Mouse (Mus musculus): ENCODE results near the gene Stim2. TPM values are rescaled to one million over a fixed set of nuclear protein-coding genes. Genes with fewer than 3 reads are reported as not detected.

The Stim2 gene
- total RNA-seq (2021) = 10 to 100 TPM; 16.5 to 17.2 TPM
- polyA plus RNA-seq (2012; rRNA removed) = 8.2 and 11.5 TPM in 2 replicates
- long read RNA-seq, full-length matches to known transcripts = 10 of 13 reads
- long read RNA-seq, partial matches to known transcripts = 3 of 13 reads
- long read RNA-seq, other reads (novel, unspliced or antisense) = 0 of 13 reads

GRCm38 (mm10) chr5:53998146-53998742 is at the start of gene Stim2:
Stim2 (plus strand) TSS chr5:53998499.
- WGBS = under 1% methylated on average over 57 of the region's 71 CpGs
- H3K9ac ChIP-seq (ENCODE audit: low read depth, low read length) = peak within 1 kb of the TSS; percentile 95

GRCm38 (mm10) chr5:53948606-53949266 is 49.6 kb upstream of the Stim2 start:
- no peak overlapping the region for H3K9ac ChIP-seq (ENCODE audit: low read depth, low read length)
- H3K79me2 ChIP-seq (replicated peaks; ENCODE audit: control insufficient read depth, insufficient read depth, low read length) = no peaks in the 10 kb centered on the region
- H3K36me3 ChIP-seq (ENCODE audit: control insufficient read depth, insufficient read depth, low read length) = peaks cover 2% of the 10 kb centered on the region; the same call in 1 of the 2 replicates
- peak; percentile 75 to 85 for DNase-seq
- H3K4me1 ChIP-seq (ENCODE audit: control insufficient read depth, insufficient read depth, low read length) = peaks cover 22% of the 10 kb centered on the region
- 47% methylated on average over 8 of the region's 8 CpGs for WGBS
- TF ChIP-seq POLR2A (IDR thresholded peaks at IDR 0.05; ENCODE audit: insufficient read depth, low read depth, low read length) (peak; percentile 46; the same call in 1 of the 2 replicates), CTCF (IDR thresholded peaks at IDR 0.05) (no peak), EP300 (IDR thresholded peaks at IDR 0.05; ENCODE audit: insufficient read depth, low read depth, low read length) (peak; percentile 97)
- no peaks in the 10 kb centered on the region for H3K27me3 ChIP-seq (ENCODE audit: control insufficient read depth, insufficient read depth, low read length)
- peak overlapping the region; percentile 89 for H3K27ac ChIP-seq
- intact Hi-C loops (cut with DNase I) = loop anchor here (2.0 kb wide), 3 partner anchors 16 to 76 kb away; no protein-coding TSS in a partner anchor
- no peak overlapping the region for H3K4me3 ChIP-seq

More at GRCm38 (mm10) chr5:53998146-53998742, at the start of gene Stim2:
- Histone ChIP-seq H3K79me2 (replicated peaks; ENCODE audit: control insufficient read depth, insufficient read depth, low read length) (peaks cover 2% of the 10 kb centered on the region; the same call in 1 of the 2 replicates), H3K4me1 (ENCODE audit: control insufficient read depth, insufficient read depth, low read length) (peaks cover 3% of the 10 kb centered on the region), H3K4me3 (peak within 1 kb of the TSS; percentile 85), H3K36me3 (ENCODE audit: control insufficient read depth, insufficient read depth, low read length) (peaks cover 7% of the 10 kb centered on the region), H3K27ac (peak within 1 kb of the TSS; percentile 95), H3K27me3 (ENCODE audit: control insufficient read depth, insufficient read depth, low read length) (no peaks in the 10 kb centered on the region)
- TF ChIP-seq POLR2A (IDR thresholded peaks at IDR 0.05; ENCODE audit: insufficient read depth, low read depth, low read length) (peak; percentile 87), CTCF (IDR thresholded peaks at IDR 0.05) (no peak; the same call in 1 of the 2 replicates), EP300 (IDR thresholded peaks at IDR 0.05; ENCODE audit: insufficient read depth, low read depth, low read length) (no peak)
- intact Hi-C loops (cut with DNase I) = loop anchor here (1.0 to 5.0 kb wide), 5 partner anchors 47 to 186 kb away; no protein-coding TSS in a partner anchor
- DNase-seq = peak; percentile 97 to 99

GRCm38 (mm10) chr5:53950189-53950588 is 48.1 kb upstream of the Stim2 start:
- Histone ChIP-seq H3K4me1 (ENCODE audit: control insufficient read depth, insufficient read depth, low read length) (peaks cover 22% of the 10 kb centered on the region), H3K9ac (ENCODE audit: low read depth, low read length) (no peak overlapping the region), H3K4me3 (no peak overlapping the region), H3K79me2 (replicated peaks; ENCODE audit: control insufficient read depth, insufficient read depth, low read length) (no peaks in the 10 kb centered on the region), H3K27ac (peak overlapping the region; percentile 89), H3K27me3 (ENCODE audit: control insufficient read depth, insufficient read depth, low read length) (no peaks in the 10 kb centered on the region), H3K36me3 (ENCODE audit: control insufficient read depth, insufficient read depth, low read length) (peaks cover 2% of the 10 kb centered on the region; the same call in 1 of the 2 replicates)
- DNase-seq = peak; percentile 57 to 75
- 34% methylated on average over 7 of the region's 7 CpGs for WGBS
- intact Hi-C loops (cut with DNase I) = loop anchor here (2.0 kb wide), 1 partner anchor 49 kb away; the partner anchor contains the start of gene Stim2
- no peak for TF ChIP-seq CTCF (IDR thresholded peaks at IDR 0.05)
- TF ChIP-seq EP300 (IDR thresholded peaks at IDR 0.05; ENCODE audit: insufficient read depth, low read depth, low read length) = peak; percentile 89
- peak; percentile 45 for TF ChIP-seq POLR2A (IDR thresholded peaks at IDR 0.05; ENCODE audit: insufficient read depth, low read depth, low read length)

GRCm38 (mm10) chr5:53953216-53953615 is 45.1 kb upstream of the Stim2 start:
- peaks cover 17% of the 10 kb centered on the region for H3K4me1 ChIP-seq (ENCODE audit: control insufficient read depth, insufficient read depth, low read length)
- H3K9ac ChIP-seq (ENCODE audit: low read depth, low read length) = no peak overlapping the region
- H3K79me2 ChIP-seq (replicated peaks; ENCODE audit: control insufficient read depth, insufficient read depth, low read length) = no peaks in the 10 kb centered on the region
- DNase-seq = no peak
- intact Hi-C loops (cut with DNase I) = loop anchor here (2.0 kb wide), 1 partner anchor 148 kb away; no protein-coding TSS in a partner anchor
- H3K27me3 ChIP-seq (ENCODE audit: control insufficient read depth, insufficient read depth, low read length) = no peaks in the 10 kb centered on the region
- no peak for TF ChIP-seq POLR2A (IDR thresholded peaks at IDR 0.05; ENCODE audit: insufficient read depth, low read depth, low read length)
- TF ChIP-seq CTCF (IDR thresholded peaks at IDR 0.05) = no peak
- TF ChIP-seq EP300 (IDR thresholded peaks at IDR 0.05; ENCODE audit: insufficient read depth, low read depth, low read length) = no peak
- no peak overlapping the region for H3K27ac ChIP-seq
- peaks cover 2% of the 10 kb centered on the region; the same call in 1 of the 2 replicates for H3K36me3 ChIP-seq (ENCODE audit: control insufficient read depth, insufficient read depth, low read length)
- H3K4me3 ChIP-seq = no peak overlapping the region

GRCm38 (mm10) chr5:53953797-53954196 is 44.5 kb upstream of the Stim2 start:
- intact Hi-C loops (cut with DNase I) = loop anchor here (2.0 kb wide), 1 partner anchor 147 kb away; no protein-coding TSS in a partner anchor
- H3K4me1 ChIP-seq (ENCODE audit: control insufficient read depth, insufficient read depth, low read length) = peaks cover 14% of the 10 kb centered on the region
- DNase-seq = no peak

More at GRCm38 (mm10) chr5:53953797-53954196, 44.5 kb upstream of the Stim2 start:
- no peaks in the 10 kb centered on the region for H3K79me2 ChIP-seq (replicated peaks; ENCODE audit: control insufficient read depth, insufficient read depth, low read length)
- no peak overlapping the region for H3K27ac ChIP-seq
- no peak overlapping the region for H3K9ac ChIP-seq (ENCODE audit: low read depth, low read length)
- TF ChIP-seq CTCF (IDR thresholded peaks at IDR 0.05) (no peak), POLR2A (IDR thresholded peaks at IDR 0.05; ENCODE audit: insufficient read depth, low read depth, low read length) (no peak), EP300 (IDR thresholded peaks at IDR 0.05; ENCODE audit: insufficient read depth, low read depth, low read length) (no peak)
- H3K27me3 ChIP-seq (ENCODE audit: control insufficient read depth, insufficient read depth, low read length) = no peaks in the 10 kb centered on the region
- H3K36me3 ChIP-seq (ENCODE audit: control insufficient read depth, insufficient read depth, low read length) = peaks cover 2% of the 10 kb centered on the region; the same call in 1 of the 2 replicates
- 76% methylated on average over 2 of the region's 2 CpGs for WGBS
- no peak overlapping the region for H3K4me3 ChIP-seq

Data from heart, adult 2 months (tissue).